Comparison of ENCODE assay signal across 7 mouse cellular contexts in genomic region chr8:26747241-26747972, GRCm38 (mm10).
DNase-seq lines count a peak whose midpoint lies in the region; ATAC-seq and TF ChIP-seq lines count a peak whose summit lies in the region.

No protein-coding gene starts in this region.

- H3K4me3 ChIP-seq in testis, adult 2 months (ENCODE audit: control insufficient read depth, low read depth, low read length), result peak overlapping the region; percentile 24
- no peak overlapping the region for H3K4me3 ChIP-seq in intestine, embryonic 15.5 days (replicated peaks)

- no peaks in the 10 kb centered on the region for H3K36me3 ChIP-seq in testis, adult 2 months (ENCODE audit: control insufficient read depth, insufficient read depth, low read length)
- H3K36me3 ChIP-seq in intestine, embryonic 15.5 days, result no peaks in the 10 kb centered on the region

- no peak for TF ChIP-seq POLR2A in testis, adult 2 months (IDR thresholded peaks at IDR 0.05; ENCODE audit: control insufficient read depth, low read depth, low read length)

- WGBS in intestine, embryonic 15.5 days, result 32% methylated on average over 19 of the region's 19 CpGs

- intact Hi-C loops in left cerebral cortex, postnatal 25 days (cut with DNase I), result no loop called here

- H3K9me3 ChIP-seq in intestine, embryonic 15.5 days, result no peaks in the 10 kb centered on the region

- 0 out of 2 replicates have a peak overlapping the region, but pooled peaks have one; percentile 9 for H3K4me2 ChIP-seq in intestine, embryonic 15.5 days (replicated peaks)

- peak overlapping the region; percentile 21; the same call in 1 of the 2 replicates for H3K27ac ChIP-seq in testis, adult 2 months (ENCODE audit: control insufficient read depth, insufficient read depth, low read depth, low read length)
- H3K27ac ChIP-seq in intestine, embryonic 15.5 days, result no peak overlapping the region

- peaks cover 4% of the 10 kb centered on the region for H3K4me1 ChIP-seq in testis, adult 2 months (ENCODE audit: control insufficient read depth, insufficient read depth, low read length)
- H3K4me1 ChIP-seq in intestine, embryonic 15.5 days (replicated peaks), result peaks cover 9% of the 10 kb centered on the region; the same call in 1 of the 2 replicates

- no peak overlapping the region for H3K9ac ChIP-seq in intestine, embryonic 15.5 days

- ATAC-seq in intestine, embryonic 15.5 days, result peak; percentile 85

- H3K27me3 ChIP-seq in testis, adult 2 months (ENCODE audit: control insufficient read depth, insufficient read depth, low read length), result no peaks in the 10 kb centered on the region
- H3K27me3 ChIP-seq in intestine, embryonic 15.5 days (replicated peaks), result no peaks in the 10 kb centered on the region

- DNase-seq in testis, postnatal 10 days (ENCODE audit: low spot score), result no peak
- peak; percentile 62 for DNase-seq in embryo, embryonic 11 days
- peak; percentile 51 for DNase-seq in lung, postnatal 10 days
- no peak for DNase-seq in left cerebral cortex, postnatal 25 days (ENCODE audit: low spot score in 2 of 2)
- no peak for DNase-seq in spleen, postnatal 10 days (ENCODE audit: low spot score in 2 of 2)

- TF ChIP-seq CTCF in testis, adult 2 months (IDR thresholded peaks at IDR 0.05; ENCODE audit: control insufficient read depth, insufficient read depth, insufficient replicate concordance, low read depth, low read length), result no peak

Comparison
In these comparisons a context has a peak if more than half of its experiments do, and no peak if none do; other contexts are left out.
1. DNase-seq: peak in embryo, embryonic 11 days (single experiment) and lung, postnatal 10 days (single experiment); none in testis, postnatal 10 days (single experiment), left cerebral cortex, postnatal 25 days (0 of 2) and spleen, postnatal 10 days (0 of 2).